Mouse (Mus musculus) embryonic facial prominence, embryonic 15.5 days (tissue): ENCODE results near the gene Slc22a2. TPM values are rescaled to one million over a fixed set of nuclear protein-coding genes. Genes with fewer than 3 reads are reported as not detected.
"Not testable (repeated sequence)": the region's sequence is repeated elsewhere in the genome, so short reads cannot be mapped to it uniquely, and the experiment has no call there.

Source experiments
- ATAC-seq: fragments of 200-750 bp; cut with Nextera tagmentation; 2 replicates; pipeline ENCODE4 v1.8.0; 2017; ENCODE audit warnings: low read depth, moderate TSS enrichment; ENCODE audit not compliant: insufficient number of reproducible peaks, low FRiP score, low TSS enrichment
- H3K27ac ChIP-seq: fragments of 300-500 bp; sonication (generic); replicated peaks from 2 replicates; pipeline ENCODE4 v1.5.1; 2015; ENCODE audit warnings: mild to moderate bottlenecking, inconsistent platforms
- H3K27me3 ChIP-seq: fragments of 300-500 bp; sonication (generic); 2 replicates; pipeline ENCODE4 v1.6.1; 2015; ENCODE audit warnings: inconsistent platforms
- H3K36me3 ChIP-seq: fragments of 300-500 bp; sonication (generic); 2 replicates; pipeline ENCODE4 v1.6.1; 2015; ENCODE audit warnings: mild to moderate bottlenecking, inconsistent platforms
- H3K4me1 ChIP-seq: fragments of 300-500 bp; sonication (generic); 2 replicates; pipeline ENCODE4 v1.6.1; 2015; ENCODE audit warnings: inconsistent platforms
- H3K4me2 ChIP-seq: fragments of 300-500 bp; sonication (generic); replicated peaks from 2 replicates; pipeline ENCODE4 v1.6.1; 2015; ENCODE audit warnings: mild to moderate bottlenecking, inconsistent platforms
- H3K4me3 ChIP-seq: fragments of 300-500 bp; sonication (generic); replicated peaks from 2 replicates; pipeline ENCODE4 v1.5.1; 2015; ENCODE audit warnings: mild to moderate bottlenecking, inconsistent platforms
- H3K9ac ChIP-seq: fragments of 300-500 bp; sonication (generic); 2 replicates; pipeline ENCODE4 v1.6.1; 2015; ENCODE audit warnings: inconsistent platforms
- H3K9me3 ChIP-seq: fragments of 300-500 bp; sonication (generic); replicated peaks from 2 replicates; pipeline ENCODE4 v1.6.1; 2016; ENCODE audit warnings: inconsistent platforms
- WGBS: fragments of 180-500 bp; shearing (Covaris S2); methylation state at CpG from one replicate; pipeline ENCODE4 v1.1.7; 2015; 5-methylcytosine and 5-hydroxymethylcytosine counted together
- polyA plus RNA-seq: library from polyadenylated mRNA; unstranded; fragments of >200 nt; fragmentation: Nextera tagmentation; extraction: Ambion mirVana; gene quantifications from 2 replicates; pipeline ENCODE4 v1.2.1, GENCODE M21; 2015

Gene Slc22a2
- polyA plus RNA-seq, result 0.09 and 0.11 TPM in 2 replicates

DNA sequence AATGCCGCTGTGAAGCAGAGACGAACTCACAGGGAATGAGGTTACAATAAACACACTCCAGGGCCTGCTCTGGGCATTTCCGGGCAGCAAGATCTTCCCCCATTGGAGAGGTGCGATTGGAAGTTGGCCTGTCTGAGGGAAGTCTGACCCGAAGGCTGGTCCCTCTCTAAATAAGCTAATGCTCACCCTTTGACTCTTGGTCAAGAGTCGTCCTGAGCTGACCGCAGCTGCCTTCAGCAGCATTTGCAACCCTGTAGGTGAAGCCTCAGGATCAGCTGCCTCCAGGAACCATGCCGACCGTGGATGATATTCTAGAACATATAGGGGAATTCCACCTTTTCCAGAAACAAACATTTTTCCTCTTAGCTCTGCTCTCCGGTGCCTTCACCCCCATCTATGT, at the start of gene Slc22a2:
TSS of gene Slc22a2 (plus strand) at position 142 of the 400 bp plus-strand sequence.
- no peak within 1 kb of the TSS for H3K27ac ChIP-seq
- no peaks in the 10 kb centered on the region for H3K9me3 ChIP-seq
- no peaks in the 10 kb centered on the region for H3K27me3 ChIP-seq
- peaks cover 4% of the 10 kb centered on the region; the same call in 1 of the 2 replicates for H3K4me1 ChIP-seq
- WGBS, result 60% methylated on average over 10 of the region's 10 CpGs
- no peak for ATAC-seq
- no peak within 1 kb of the TSS for H3K4me3 ChIP-seq
- H3K36me3 ChIP-seq, result no peaks in the 10 kb centered on the region
- no peak within 1 kb of the TSS for H3K4me2 ChIP-seq
- H3K9ac ChIP-seq, result no peak within 1 kb of the TSS

DNA sequence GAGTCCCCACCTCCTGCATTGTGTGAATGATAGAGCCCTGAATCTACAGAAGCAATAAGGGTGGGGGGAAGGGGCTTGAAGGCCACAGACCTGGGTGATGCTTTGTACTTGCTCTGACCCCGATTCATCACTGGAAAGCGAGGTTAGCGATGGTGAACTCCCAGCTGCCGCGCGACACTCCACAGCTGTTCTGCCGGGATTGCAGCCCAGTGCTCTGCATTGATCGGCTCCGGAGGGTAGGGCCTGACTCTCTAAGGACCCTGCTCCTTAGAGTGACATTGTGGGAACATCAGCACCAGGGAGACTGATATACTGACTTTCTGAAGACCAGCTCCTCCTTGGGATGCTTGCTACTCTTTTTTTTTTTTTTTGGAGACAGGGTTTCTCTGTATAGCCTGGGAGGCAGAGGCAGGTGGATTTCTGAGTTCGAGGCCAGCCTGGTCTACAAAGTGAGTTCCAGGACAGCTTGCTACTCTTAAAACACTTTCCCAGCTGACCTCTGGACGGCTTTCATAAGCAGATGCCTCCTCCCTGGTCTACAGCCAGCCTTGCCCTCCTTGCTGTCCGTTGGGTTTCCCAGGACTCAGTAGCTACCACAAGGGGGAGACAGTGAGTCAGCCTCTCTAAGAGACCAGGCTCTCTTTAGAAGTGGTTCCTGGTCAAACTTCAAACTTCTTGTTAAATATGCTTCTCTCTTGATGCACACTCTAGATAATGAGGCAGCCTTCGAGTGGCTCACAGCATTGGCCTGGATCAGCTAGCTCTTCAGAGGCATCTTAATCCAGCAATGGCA, 49.4 kb upstream of the Slc22a2 start:
- no peak for ATAC-seq

DNA sequence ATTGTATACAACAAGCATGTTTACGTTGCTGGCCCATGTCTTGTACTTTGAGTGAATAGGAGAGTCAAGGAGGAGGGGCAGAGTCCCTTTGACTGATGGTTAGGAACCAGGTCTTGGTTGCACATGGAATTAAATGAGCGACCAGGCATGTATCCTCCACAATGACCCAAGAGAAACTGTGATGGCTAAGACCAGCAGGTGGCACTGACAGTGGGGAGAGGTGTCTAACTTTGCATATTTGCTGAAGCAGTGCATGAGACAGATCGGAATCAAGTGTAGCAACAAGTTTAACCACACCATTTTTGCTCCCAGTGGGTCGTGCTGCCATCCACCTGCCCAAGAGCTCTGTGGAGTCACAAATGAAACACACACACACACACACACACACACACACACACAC, 21.7 kb upstream of the Slc22a2 start:
- 80% methylated on average over 4 of the region's 4 CpGs for WGBS
- Histone ChIP-seq H3K4me3 (no peak overlapping the region), H3K4me2 (no peak overlapping the region), H3K9ac (no peak overlapping the region), H3K27ac (no peak overlapping the region), H3K4me1 (no peaks in the 10 kb centered on the region), H3K27me3 (no peaks in the 10 kb centered on the region), H3K9me3 (0 out of 2 replicates have a peak, but pooled peaks cover 4% of the 10 kb centered on the region), H3K36me3 (no peaks in the 10 kb centered on the region)
- ATAC-seq, result no peak

More for the DNA sequence above, 49.4 kb upstream of the Slc22a2 start:
- no peaks in the 10 kb centered on the region for H3K4me1 ChIP-seq
- no peak overlapping the region for H3K9ac ChIP-seq
- 63% methylated on average over 13 of the region's 13 CpGs for WGBS
- H3K36me3 ChIP-seq, result no peaks in the 10 kb centered on the region
- H3K27me3 ChIP-seq, result 0 out of 2 replicates have a peak, but pooled peaks cover 5% of the 10 kb centered on the region
- H3K4me2 ChIP-seq, result no peak overlapping the region
- no peaks in the 10 kb centered on the region for H3K9me3 ChIP-seq
- no peak overlapping the region for H3K4me3 ChIP-seq
- H3K27ac ChIP-seq, result no peak overlapping the region

DNA sequence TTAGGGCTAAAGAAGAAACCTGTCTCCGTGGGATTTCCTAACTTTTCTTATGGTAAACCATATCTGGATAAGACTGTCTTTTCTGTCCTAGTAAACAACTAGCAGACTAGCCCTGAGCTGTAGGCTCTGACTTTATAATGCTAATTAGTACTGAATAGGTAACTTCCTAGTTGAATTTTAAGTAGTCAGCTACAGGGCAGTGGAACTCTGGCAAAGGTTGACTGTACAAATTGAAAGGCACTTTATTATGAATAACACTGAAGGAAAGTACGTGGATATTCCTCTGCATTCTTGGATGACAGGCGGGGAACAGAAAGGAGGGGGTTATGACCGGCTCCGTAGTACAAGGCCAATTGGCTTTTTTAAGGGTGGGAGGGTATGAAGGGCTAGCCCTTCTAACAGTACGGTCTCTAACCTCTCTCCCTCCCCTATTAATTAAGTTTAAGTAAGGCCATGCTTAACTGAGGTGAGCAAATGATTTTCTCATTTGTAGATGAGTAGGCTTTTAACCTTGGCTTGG, 19.4 kb upstream of the Slc22a2 start:
- ATAC-seq, H3K4me2 ChIP-seq, H3K9me3 ChIP-seq, H3K36me3 ChIP-seq, H3K27ac ChIP-seq, H3K27me3 ChIP-seq, H3K4me1 ChIP-seq, H3K4me3 ChIP-seq, H3K9ac ChIP-seq: not testable (repeated sequence)
- 74% methylated on average over 6 of the region's 6 CpGs for WGBS

DNA sequence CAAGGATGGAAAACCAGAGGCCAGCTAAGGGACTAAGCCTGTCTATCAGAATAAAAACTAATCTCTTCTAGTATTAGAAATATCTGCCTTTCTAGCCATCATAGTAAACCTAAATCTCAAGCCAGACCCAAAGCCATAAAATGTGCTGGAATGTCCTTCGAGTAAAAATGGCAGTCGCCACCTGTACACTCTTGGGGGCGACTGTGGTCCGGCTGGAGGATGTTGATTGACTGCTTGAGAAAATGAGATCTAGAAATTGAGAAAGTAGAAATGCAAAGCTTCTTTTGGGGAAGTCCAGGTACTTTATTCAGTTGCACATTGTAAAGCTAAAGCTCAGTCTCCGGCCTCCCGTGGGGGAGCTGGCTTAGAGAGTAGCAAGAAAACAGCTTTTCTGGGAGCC, 18.5 kb upstream of the Slc22a2 start:
- H3K9ac ChIP-seq, result no peak overlapping the region
- WGBS, result 86% methylated on average over 6 of the region's 6 CpGs
- no peaks in the 10 kb centered on the region for H3K9me3 ChIP-seq
- no peak overlapping the region for H3K4me2 ChIP-seq
- H3K36me3 ChIP-seq, result no peaks in the 10 kb centered on the region
- no peak overlapping the region for H3K4me3 ChIP-seq
- no peak for ATAC-seq
- H3K4me1 ChIP-seq, result no peaks in the 10 kb centered on the region
- no peak overlapping the region for H3K27ac ChIP-seq
- no peaks in the 10 kb centered on the region; the same call in 1 of the 2 replicates for H3K27me3 ChIP-seq

DNA sequence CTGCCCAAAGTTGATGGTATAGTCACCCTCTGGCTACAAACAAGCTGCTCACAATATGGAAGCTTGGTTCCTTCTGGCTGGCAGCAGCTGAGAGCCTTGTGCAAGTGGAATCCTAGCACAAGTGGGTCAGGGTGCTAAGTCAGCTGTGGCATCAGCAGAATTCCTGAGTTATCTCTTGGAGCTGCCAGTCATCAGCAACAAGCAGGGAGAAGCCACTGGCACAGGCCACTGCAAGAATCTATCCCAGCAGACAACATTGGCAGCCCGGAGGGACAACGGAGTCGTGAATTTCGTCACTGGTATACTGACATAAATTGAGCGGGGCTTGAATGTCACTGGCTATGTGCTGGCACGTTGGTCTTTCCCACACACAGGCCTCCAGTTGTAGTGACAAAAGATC, 12.6 kb upstream of the Slc22a2 start:
- ATAC-seq, result no peak

DNA sequence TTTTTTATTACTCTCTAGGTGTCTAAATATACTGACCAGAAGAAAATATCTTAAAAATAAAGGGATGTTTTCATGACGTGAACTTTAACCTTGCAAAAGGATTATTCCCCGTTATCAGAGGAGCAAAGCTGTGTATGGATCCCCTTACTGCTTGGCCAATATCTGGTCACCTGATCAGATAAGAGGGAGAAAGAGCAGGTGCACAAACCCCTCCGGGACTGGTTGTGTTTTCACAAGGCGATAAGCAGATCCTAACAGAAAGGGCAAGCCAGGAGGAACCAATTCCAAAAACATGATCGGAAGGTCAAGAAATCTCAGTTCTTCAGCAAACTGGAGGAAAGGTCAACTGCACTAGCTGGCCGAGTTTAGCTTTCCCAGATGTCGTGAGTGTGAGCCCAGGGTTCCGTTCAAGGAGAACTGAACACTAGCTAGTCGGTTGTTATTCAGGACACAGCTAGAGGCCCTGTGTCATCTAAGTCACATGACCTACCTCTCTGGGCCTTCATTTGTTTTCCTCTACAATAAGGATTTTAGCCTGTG, 11.9 kb upstream of the Slc22a2 start:
- no peak overlapping the region for H3K4me2 ChIP-seq
- H3K27me3 ChIP-seq, result no peaks in the 10 kb centered on the region; the same call in 1 of the 2 replicates
- no peaks in the 10 kb centered on the region for H3K4me1 ChIP-seq
- no peaks in the 10 kb centered on the region for H3K36me3 ChIP-seq
- H3K9me3 ChIP-seq, result no peaks in the 10 kb centered on the region
- no peak for ATAC-seq
- H3K27ac ChIP-seq, result no peak overlapping the region
- 77% methylated on average over 9 of the region's 9 CpGs for WGBS
- no peak overlapping the region for H3K4me3 ChIP-seq
- H3K9ac ChIP-seq, result no peak overlapping the region

More for the DNA sequence above, 12.6 kb upstream of the Slc22a2 start:
- 72% methylated on average over 6 of the region's 6 CpGs for WGBS
- no peaks in the 10 kb centered on the region for H3K9me3 ChIP-seq
- H3K4me2 ChIP-seq, result no peak overlapping the region
- H3K27me3 ChIP-seq, result no peaks in the 10 kb centered on the region; the same call in 1 of the 2 replicates
- H3K9ac ChIP-seq, result no peak overlapping the region
- no peak overlapping the region for H3K27ac ChIP-seq
- no peak overlapping the region for H3K4me3 ChIP-seq
- no peaks in the 10 kb centered on the region for H3K4me1 ChIP-seq
- no peaks in the 10 kb centered on the region for H3K36me3 ChIP-seq

DNA sequence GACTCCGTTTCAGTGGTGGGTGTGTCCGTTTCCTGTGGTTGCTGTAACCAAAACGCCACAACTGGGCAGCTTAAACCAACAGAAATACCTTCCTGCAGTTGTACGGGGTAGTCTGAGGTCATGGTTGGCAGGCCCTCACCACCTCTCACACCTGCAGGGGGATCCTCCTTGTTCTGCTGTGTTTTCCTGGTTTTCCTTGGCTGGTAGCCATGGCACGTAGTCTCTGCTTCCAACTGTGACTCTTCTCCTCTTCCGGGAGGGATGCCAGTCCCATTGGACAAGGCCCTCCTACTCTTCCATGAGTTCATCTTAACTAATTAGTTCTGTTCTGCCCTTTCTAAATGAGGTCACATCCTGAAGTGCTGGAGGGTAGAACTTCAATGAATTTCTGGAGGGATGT, 8.5 kb upstream of the Slc22a2 start:
- 75% methylated on average over 6 of the region's 6 CpGs for WGBS
- ATAC-seq, result no peak
- no peak overlapping the region for H3K4me3 ChIP-seq
- no peaks in the 10 kb centered on the region for H3K9me3 ChIP-seq
- H3K27ac ChIP-seq, result no peak overlapping the region
- no peaks in the 10 kb centered on the region for H3K27me3 ChIP-seq
- H3K9ac ChIP-seq, result no peak overlapping the region
- H3K4me1 ChIP-seq, result no peaks in the 10 kb centered on the region
- no peaks in the 10 kb centered on the region for H3K36me3 ChIP-seq
- H3K4me2 ChIP-seq, result no peak overlapping the region

DNA sequence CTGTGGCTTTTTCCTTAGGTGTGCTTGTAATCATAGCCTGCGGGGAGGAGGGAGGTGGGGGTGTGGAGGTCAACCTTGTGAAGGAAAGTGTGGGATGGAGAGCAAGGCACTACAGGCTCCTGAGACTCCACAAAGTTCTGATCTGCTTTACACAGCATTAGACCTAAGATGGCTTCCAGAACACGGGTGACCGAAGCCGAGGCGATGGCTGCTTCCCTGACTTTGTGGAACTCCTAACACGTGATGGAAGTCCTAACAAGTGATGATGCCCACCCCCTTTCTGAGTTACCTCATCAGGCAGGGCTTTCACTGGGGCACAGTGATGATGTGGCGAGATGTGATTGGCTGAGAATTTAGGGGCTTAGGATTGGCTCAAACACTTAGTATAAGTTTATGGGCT, 6.8 kb upstream of the Slc22a2 start:
- 94% methylated on average over 7 of the region's 7 CpGs for WGBS
- no peak for ATAC-seq
- H3K27me3 ChIP-seq, result no peaks in the 10 kb centered on the region

DNA sequence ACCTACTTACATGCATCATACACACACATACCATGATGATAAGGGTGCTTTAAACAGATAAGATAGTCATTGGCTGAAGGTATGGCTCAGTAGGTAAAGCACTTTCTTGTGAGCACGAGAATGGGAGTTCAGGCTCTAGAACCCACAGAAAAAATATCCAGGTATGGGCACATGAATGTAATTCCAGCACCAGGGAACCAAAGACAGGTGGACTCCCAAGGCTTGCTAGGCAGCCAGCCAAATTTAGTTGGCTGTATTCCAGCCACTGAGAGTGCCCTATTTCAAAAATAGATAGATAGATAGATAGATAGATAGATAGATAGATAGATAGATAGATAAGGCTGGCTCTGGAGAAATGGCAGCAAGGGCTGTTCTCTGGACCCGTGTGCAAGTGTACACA, 1.4 kb downstream of the Slc22a2 start:
- no peak for ATAC-seq
- Histone ChIP-seq H3K27me3 (no peaks in the 10 kb centered on the region), H3K9me3 (no peaks in the 10 kb centered on the region), H3K4me3 (no peak overlapping the region), H3K4me1 (peaks cover 5% of the 10 kb centered on the region; the same call in 1 of the 2 replicates), H3K9ac (no peak overlapping the region), H3K27ac (no peak overlapping the region), H3K4me2 (no peak overlapping the region), H3K36me3 (no peaks in the 10 kb centered on the region)
- WGBS, result 75% methylated on average over 2 of the region's 2 CpGs

More for the DNA sequence above, 6.8 kb upstream of the Slc22a2 start:
- H3K4me1 ChIP-seq, result no peaks in the 10 kb centered on the region
- H3K36me3 ChIP-seq, result no peaks in the 10 kb centered on the region
- H3K9ac ChIP-seq, result no peak overlapping the region
- H3K27ac ChIP-seq, result no peak overlapping the region
- H3K9me3 ChIP-seq, result no peaks in the 10 kb centered on the region
- no peak overlapping the region for H3K4me3 ChIP-seq
- H3K4me2 ChIP-seq, result no peak overlapping the region

DNA sequence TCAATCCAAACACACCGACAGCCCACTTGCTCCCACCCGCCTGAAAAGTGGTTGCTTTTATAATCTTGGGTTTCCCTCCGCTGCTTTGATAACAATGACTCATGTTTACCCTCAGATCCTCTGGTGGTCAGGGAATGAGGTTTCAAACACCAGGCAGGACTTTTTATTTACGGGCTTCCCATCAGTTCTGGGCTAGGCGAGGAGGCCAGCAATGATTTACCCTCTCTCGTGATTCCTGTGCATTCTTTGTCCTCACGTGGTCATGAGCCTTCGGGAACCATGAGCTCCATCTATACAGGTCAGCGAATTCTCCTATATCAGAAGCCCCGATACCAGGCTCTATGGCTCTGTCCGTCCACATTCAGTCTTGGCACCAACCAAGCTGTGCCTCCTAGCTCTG, 3.0 kb downstream of the Slc22a2 start:
- Histone ChIP-seq H3K27ac (no peak overlapping the region), H3K36me3 (no peaks in the 10 kb centered on the region), H3K4me3 (no peak overlapping the region), H3K9ac (no peak overlapping the region), H3K4me2 (no peak overlapping the region), H3K9me3 (no peaks in the 10 kb centered on the region), H3K4me1 (peaks cover 5% of the 10 kb centered on the region; the same call in 1 of the 2 replicates), H3K27me3 (no peaks in the 10 kb centered on the region)
- 69% methylated on average over 11 of the region's 11 CpGs for WGBS
- ATAC-seq, result no peak
